Mouse (Mus musculus) naive thymus-derived CD4-positive, alpha-beta T cell, adult 2 months (primary cell): ENCODE results near the gene Mcoln3.

Experiments
- DNase-seq: peaks from one replicate; pipeline ENCODE4 v3.0.0-alpha.2; 2011; ENCODE audit warnings: low read depth

The Mcoln3 gene

DNA sequence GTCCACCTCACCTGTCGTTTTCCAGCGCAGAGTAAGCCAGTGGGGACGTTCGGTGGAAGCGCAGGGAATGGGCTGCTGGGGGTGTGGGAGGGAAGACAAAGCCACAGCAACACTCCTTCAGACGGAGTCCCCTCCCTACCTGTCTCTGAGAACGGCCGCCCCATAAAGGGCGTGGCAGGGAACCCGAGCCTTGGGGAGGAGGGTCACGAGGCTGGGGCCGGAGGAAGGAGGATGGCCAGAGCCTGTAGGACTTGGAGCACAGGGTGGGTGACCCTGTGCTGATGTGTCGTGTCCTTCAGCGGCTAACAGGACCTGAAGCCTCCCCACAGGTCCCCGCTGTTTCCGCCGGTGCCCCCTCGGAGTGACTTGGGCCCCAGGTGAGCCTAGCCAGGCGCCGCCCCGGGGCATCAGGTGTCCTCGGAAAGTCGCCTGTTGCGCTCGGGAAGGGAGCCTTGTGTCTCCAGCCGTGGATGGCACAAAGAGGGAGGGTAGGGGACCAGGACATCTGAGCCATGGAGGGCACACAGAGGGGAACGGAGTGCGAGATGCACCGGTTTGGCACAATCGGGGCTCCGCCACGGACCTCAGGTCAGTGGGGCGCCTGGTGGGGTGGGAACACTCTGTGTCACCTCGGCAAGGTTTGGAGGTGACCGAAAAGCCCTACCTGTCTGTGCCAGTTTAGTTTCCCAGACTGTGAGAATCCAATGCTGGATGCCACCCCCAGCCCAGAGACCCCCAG lies at the start of gene Mcoln3:
TSS of gene Mcoln3 (plus strand) at position 193 of the 739 bp plus-strand sequence.
- DNase-seq: no peak

- no peak for DNase-seq
Observed at GRCm38 (mm10) chr3:146069276-146069675, 48.0 kb upstream of the Mcoln3 start.

DNA sequence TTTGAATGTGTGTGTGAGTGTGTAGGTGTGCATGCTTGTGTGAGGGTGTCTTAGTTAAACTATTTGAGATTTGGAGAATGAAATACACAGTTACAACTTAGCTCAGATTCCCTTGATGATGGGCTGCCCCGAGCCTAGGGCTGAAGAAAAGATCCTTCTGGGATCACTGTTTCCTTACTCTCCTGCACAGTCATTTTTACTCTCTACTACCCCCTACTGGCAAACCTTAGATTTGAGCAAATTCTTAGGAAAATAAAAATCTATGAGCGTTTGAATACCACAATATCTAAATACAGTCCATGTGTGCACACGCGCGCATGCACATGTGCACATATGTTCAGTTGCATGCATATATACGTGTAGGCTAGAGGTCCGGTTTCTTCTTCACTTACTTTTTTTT lies 44.5 kb upstream of the Mcoln3 start:
- DNase-seq: peak; percentile 64

DNA sequence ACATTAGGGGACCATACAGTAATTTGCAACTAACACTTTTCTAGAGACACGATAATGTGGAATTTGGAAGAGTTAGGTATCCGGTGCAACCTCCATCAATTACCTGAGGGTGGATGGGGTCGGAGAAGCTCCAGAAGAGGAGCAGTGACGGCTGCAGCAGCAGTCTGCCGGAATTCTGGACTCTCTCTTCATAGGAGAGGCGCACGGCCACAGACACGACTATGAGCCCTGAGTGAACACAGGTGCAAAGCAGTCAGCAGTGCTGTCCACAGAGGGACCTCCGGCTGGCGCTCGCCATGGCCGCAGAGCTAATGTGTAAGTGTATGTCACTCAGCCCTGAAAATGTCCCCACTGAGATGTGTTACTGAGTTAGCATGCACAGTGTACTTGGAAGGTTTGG lies 37.0 kb upstream of the Mcoln3 start:
- no peak for DNase-seq

GRCm38 (mm10) chr3:146090988-146091657 lies 26.1 kb upstream of the Mcoln3 start:
- no peak for DNase-seq

- no peak for DNase-seq
Observed at GRCm38 (mm10) chr3:146095066-146095465, 22.2 kb upstream of the Mcoln3 start.

DNA sequence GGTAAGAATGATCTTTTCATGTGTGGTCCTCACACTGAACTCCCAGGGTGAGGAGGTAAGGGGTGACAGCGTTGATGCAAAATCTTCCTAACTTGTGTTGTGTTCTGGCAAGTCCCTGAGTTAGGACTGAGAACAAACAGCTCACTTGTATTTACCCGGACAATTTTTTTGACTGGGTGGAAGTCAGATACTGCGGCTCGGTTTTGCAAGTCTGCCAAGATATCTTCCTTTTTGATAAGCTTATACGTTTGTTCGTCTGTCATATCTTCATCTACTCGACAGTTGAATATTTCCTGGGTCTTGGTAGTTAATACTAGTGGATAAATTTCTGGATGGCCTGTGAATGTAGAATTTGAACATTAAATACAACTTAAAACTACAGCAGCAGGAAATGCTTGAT lies 20.3 kb upstream of the Mcoln3 start:
- DNase-seq: no peak

- no peak for DNase-seq
Observed at GRCm38 (mm10) chr3:146097861-146098260, 19.4 kb upstream of the Mcoln3 start.

- no peak for DNase-seq
Observed at GRCm38 (mm10) chr3:146099925-146100324, 17.3 kb upstream of the Mcoln3 start.

- peak; percentile 65 for DNase-seq
Observed at GRCm38 (mm10) chr3:146102049-146102448, 15.2 kb upstream of the Mcoln3 start.

DNA sequence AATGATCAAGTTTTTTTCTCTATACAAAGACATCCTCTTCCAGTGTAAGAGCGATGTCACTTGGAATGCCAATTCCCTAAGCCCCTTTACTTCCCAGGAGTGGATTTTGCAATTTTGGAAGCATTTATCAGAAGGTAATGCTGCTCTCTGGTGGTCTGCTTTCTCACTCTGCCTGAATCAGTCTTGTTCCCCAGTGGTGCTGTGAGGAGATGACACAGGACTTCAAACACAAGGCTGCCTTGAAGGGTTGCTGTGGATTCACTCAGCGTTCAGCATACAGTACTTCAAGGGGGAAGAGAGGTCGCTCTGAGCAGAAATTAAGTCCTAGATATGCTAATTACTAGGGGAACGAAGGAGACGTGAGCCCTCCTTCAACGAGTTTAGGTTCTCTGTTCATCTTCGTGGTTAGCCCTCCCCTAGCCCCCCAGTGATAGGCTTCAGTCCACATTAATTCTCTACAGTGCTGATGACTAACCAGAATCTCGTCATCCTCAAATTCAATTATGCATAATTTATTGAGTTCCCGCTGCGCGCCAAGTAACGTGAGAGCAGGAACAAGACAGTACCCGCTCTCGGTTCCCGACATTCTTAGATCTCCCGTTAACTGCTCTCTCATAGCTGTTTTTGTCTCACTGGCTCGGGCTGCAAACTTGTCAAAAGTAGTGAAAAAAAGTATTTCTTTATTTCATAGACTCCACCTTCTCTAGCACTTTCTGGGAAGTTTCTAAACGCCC lies 10.0 kb upstream of the Mcoln3 start:
- peak; percentile 33 for DNase-seq

- DNase-seq: peak; percentile 80
Observed at GRCm38 (mm10) chr3:146107921-146108571, 9.2 kb upstream of the Mcoln3 start, which contains the start of gene Wdr63. Gene Wdr63 (minus strand): TSS chr3:146108130.

DNA sequence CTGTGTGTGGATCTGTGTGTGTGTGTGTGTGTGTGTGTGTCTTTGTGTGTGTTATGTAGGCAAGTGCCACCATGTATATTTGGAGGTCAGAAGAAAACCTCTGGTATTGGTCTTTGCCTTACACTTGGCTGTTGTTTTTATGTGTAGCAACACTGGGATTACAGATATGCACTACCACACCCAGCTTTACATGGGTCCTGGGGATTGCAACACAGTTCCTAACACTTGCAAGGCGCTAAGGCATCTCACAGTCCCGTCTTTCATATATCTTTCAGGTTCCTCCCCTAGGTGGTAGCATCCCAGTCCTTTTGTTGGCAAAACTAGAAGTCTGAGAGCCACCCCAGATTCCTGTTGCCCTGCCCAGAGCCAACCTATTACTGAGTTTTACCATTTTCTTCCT lies 8.3 kb upstream of the Mcoln3 start:
- no peak for DNase-seq

DNA sequence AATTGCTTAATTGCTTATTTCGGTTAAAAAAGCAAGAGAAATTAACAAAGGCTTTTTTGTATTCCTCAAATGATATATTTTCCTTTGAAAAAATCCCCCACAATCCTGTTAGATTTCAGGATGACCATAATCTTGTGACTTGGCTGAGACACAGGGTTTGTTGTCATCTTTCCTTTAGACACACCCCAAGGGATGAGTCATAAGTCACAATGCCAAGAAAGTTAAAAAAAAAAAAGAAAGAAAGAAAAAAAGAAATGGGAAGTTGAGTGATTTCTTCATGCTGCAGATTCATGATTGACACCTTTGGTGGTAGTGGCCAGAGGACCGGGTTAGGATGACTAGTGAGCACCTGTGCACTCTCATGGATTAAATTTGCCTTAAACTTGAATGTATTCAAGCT lies 6.9 kb upstream of the Mcoln3 start:
- no peak for DNase-seq

DNA sequence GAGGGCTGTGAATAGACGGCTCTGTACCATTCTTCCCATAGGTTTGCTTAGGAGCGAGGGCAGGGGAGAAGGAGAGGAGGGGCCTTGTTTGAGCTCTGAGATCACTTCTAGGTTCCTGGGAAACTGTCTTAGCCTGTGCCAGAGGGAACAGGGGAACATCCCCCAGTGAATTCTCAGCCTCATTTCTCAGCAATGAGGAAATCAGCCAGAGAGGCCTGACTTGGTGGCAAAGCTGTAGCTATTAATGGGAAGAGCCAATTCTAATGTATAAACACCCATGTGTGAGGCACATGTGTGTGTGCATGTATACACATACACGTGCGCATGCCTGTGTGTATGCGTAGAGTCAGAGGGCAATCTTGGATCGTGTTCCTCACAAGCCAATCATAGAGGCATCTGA lies 6.3 kb upstream of the Mcoln3 start:
- no peak for DNase-seq

DNA sequence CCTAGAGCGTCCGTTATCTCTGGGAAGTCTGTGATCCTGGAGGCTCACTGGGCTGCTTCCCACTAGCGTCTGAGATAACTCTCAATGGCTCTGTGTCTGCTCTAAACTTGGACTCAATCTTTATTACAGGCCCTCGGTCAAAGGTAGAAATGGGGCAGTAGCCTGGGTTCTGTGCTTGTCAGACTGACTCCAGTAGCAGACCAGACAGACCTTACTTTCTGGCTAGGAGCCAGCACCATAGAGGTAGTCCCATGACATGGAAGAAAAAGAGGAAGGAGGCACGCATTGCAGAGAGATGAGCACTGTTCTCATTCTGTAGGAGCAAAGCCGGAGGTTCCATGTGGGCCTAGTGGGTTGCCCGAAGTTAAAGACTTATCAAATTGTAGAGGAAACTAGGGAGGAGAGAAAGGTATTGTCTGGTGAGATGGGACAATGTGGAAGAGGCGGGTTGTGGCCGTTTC lies 777 bp downstream of the Mcoln3 start:
- no peak for DNase-seq

DNA sequence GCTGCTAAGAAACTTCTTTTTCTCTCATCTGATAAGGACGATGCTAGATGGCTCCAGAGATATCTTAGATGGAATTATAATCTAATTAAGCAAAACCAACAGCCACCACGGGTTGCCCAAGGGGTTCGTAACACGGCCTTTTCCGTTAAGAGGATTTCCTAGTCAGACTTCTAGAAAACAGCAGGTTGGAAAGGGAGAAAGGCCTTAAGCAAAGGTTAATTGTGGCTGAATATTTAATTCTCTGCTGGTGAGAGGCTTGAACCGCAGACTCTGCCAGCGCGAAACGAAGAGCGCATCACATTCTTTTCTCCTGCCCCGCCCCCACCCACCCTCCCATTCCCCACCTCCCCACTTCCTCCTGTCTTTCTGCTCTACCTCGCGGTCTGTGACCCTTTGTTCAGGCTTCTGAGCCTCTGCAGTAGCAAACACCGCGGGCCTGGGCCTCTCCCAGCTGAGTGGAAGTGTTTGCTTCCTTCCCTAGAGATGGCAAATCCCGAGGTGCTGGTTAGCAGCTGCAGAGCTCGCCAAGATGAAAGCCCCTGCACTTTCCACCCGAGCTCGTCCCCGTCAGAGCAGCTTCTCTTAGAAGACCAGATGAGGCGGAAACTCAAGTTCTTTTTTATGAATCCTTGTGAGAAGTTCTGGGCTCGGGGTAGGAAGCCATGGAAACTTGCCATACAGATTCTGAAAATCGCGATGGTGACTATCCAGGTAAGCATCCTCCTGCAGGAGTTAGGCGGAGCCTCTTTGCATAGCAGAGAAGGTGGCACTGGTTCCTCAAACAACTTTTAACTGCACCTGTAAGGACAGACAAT lies 4.3 kb downstream of the Mcoln3 start:
- DNase-seq: peak; percentile 78

DNA sequence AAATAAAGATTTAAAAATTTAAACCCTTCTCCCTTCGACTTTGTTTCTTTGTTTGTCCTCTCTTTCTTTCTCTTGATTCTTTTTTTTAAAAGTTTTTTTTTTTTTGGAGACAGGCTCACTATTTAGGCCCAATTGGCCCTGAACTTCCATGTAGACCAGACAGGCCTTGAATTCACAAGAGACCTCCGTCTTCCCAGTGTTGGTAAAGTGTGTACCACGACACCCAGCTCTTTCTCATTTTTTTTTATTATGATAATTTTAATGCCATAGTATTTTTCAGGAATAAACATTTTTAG lies 4.8 kb downstream of the Mcoln3 start:
- DNase-seq: no peak

- DNase-seq: peak; percentile 27
Observed at GRCm38 (mm10) chr3:146122807-146123463, 5.7 kb downstream of the Mcoln3 start.

DNA sequence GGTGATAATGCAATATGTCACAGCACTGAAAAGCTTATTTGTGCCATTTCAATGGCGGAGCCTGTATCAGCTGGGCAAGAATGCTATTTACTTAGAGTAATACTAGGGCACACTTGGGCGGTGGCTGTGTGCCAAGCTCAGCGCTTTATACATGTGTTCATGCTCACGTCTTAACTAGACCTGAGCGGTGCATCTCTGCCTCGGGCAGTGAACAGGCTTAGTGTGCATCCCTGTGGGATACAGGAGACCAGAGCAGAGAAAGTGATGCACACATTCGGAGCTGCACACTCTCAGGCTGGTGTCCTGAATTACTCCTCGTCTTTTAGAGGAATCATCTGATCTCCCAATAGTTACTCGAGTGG lies 6.2 kb downstream of the Mcoln3 start:
- no peak for DNase-seq

- DNase-seq: no peak
Observed at GRCm38 (mm10) chr3:146127205-146127604, 10.0 kb downstream of the Mcoln3 start.
